Mouse (Mus musculus): ENCODE measurements around the gene Sdccag8. TPM values are rescaled to one million over a fixed set of nuclear protein-coding genes. Genes with fewer than 3 reads are reported as not detected.

Sdccag8 gene
- total and polyA plus RNA-seq, 2 experiments from 2014 or later, result 5.9 to 8.1 TPM

DNA sequence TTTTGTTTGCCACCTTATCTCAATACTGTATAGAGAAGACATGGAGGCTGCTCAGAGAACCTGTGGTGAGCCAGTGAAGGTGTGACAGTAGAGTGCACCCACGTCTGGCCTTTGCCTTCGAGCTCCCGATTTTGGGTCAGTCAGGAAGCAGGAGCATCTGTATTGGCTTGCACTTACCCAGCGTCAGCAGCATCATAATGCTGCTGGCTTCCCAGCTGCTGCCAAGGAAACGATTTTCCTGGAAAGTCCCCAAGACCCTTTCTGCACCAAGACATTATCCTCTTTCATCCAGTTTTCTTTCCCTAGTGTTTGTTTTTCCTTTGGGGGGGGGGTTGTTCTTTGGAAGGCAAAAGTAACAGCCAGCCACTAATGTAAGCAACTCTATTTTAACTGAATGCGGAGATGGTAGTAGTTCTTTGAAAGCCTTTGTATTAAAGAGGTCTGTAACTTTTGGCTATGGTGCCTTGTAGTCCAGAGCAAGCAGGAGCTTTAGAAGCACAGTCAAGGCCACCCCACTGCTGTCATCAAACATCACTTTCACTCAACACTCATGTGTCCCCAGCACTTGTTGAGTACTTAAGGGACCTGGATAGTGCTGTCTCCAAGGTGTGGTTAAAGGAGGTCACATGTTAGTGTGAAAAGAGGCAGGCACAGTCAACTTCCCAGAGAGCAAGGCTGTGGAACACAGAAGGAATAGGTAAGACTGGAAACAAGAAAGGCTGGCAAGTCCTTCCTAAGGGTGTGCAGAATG lies 172.7 kb downstream of the Sdccag8 start:
- TF ChIP-seq EP300 (IDR thresholded peaks at IDR 0.05; ENCODE audit: low read depth) (peak; percentile 80; the same call in 1 of the 2 replicates), CTCF (IDR thresholded peaks at IDR 0.05; ENCODE audit: low read depth) (no peak)
- Histone ChIP-seq H3K9ac (replicated peaks; ENCODE audit: low read depth, low read length) (no peak overlapping the region), H3K4me2 (ENCODE audit: low read depth, low read length) (no peak overlapping the region), H3K27ac (ENCODE audit: low read depth) (no peak overlapping the region; the same call in 1 of the 2 replicates), H3K9me3 (replicated peaks; ENCODE audit: control insufficient read depth, low read length) (no peaks in the 10 kb centered on the region), H3K36me3 (replicated peaks; ENCODE audit: control insufficient read depth, insufficient read depth, low read length) (no peaks in the 10 kb centered on the region), H3K27me3 (ENCODE audit: control insufficient read depth, insufficient read depth, low read length) (no peaks in the 10 kb centered on the region), H3K4me1 (ENCODE audit: control insufficient read depth, insufficient read depth) (peaks cover 26% of the 10 kb centered on the region), H3K4me3 (ENCODE audit: low read depth, low read length) (no peak overlapping the region)
- peak; percentile 68 for DNase-seq (ENCODE audit: low spot score)
- WGBS, result 26% methylated on average over 6 of the region's 6 CpGs
- ATAC-seq (ENCODE audit: insufficient read depth, low read depth), result peak; percentile 94

DNA sequence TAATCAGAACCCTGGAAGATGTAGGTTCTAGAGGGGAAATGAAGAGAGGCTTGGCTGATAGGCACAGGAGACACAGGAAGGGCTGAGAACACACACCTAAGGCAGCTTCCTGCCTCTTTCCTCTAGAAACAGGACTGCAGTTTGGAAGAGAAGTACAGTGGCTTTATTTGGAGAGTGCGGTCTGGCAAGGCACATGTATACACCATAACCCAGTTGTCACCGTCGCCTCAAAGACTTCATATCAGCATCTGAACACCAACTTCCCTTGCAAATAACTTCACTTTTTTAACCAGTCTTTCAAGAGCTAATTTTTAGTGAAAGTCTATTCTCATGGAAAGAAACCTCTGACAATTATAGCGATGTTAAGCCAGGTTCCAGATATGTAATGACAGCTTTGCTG lies 177.0 kb downstream of the Sdccag8 start:
- H3K4me2 ChIP-seq (ENCODE audit: low read depth, low read length), result no peak overlapping the region
- DNase-seq (ENCODE audit: low spot score) (no peak), ATAC-seq (ENCODE audit: insufficient read depth, low read depth) (no peak)
- H3K36me3 ChIP-seq (replicated peaks; ENCODE audit: control insufficient read depth, insufficient read depth, low read length), result no peaks in the 10 kb centered on the region
- no peak overlapping the region for H3K4me3 ChIP-seq (ENCODE audit: low read depth, low read length)
- peaks cover 22% of the 10 kb centered on the region for H3K4me1 ChIP-seq (ENCODE audit: control insufficient read depth, insufficient read depth)
- WGBS, result 86% methylated on average over 4 of the region's 4 CpGs
- no peak overlapping the region for H3K27ac ChIP-seq (ENCODE audit: low read depth)
- H3K27me3 ChIP-seq (ENCODE audit: control insufficient read depth, insufficient read depth, low read length), result no peaks in the 10 kb centered on the region
- H3K9me3 ChIP-seq (replicated peaks; ENCODE audit: control insufficient read depth, low read length), result no peaks in the 10 kb centered on the region
- TF ChIP-seq CTCF (IDR thresholded peaks at IDR 0.05; ENCODE audit: low read depth) (no peak), EP300 (IDR thresholded peaks at IDR 0.05; ENCODE audit: low read depth) (no peak)
- H3K9ac ChIP-seq (replicated peaks; ENCODE audit: low read depth, low read length), result no peak overlapping the region

DNA sequence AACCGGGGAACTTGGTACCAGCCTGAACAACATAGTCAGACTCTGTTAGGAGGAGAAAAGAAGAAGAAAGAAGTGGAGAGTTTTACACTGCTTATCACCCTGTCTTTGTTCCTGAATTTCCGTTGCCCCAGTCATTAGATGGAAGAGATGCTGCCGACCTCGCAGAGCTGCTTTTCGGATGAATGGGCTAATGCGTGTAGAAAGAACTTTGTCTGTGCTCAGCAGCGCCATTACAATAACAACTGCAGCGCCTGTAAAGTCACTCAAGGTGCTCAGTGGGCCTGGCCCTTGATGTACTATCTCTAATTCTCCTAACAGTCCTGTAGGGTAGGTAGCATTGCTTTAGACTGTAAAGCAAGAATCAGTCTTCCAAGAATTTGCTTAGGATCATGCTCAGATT lies 178.1 kb downstream of the Sdccag8 start:
- Histone ChIP-seq H3K36me3 (replicated peaks; ENCODE audit: control insufficient read depth, insufficient read depth, low read length) (no peaks in the 10 kb centered on the region), H3K27me3 (ENCODE audit: control insufficient read depth, insufficient read depth, low read length) (no peaks in the 10 kb centered on the region), H3K9me3 (replicated peaks; ENCODE audit: control insufficient read depth, low read length) (no peaks in the 10 kb centered on the region), H3K9ac (replicated peaks; ENCODE audit: low read depth, low read length) (no peak overlapping the region), H3K4me2 (ENCODE audit: low read depth, low read length) (no peak overlapping the region), H3K27ac (ENCODE audit: low read depth) (no peak overlapping the region), H3K4me3 (ENCODE audit: low read depth, low read length) (no peak overlapping the region), H3K4me1 (ENCODE audit: control insufficient read depth, insufficient read depth) (peaks cover 11% of the 10 kb centered on the region)
- DNase-seq (ENCODE audit: low spot score), result no peak
- no peak for TF ChIP-seq EP300 (IDR thresholded peaks at IDR 0.05; ENCODE audit: low read depth)
- no peak for TF ChIP-seq CTCF (IDR thresholded peaks at IDR 0.05; ENCODE audit: low read depth)
- whole genome bisulfite sequencing, result 91% methylated on average over 8 of the region's 8 CpGs
- ATAC-seq (ENCODE audit: insufficient read depth, low read depth), result no peak

DNA sequence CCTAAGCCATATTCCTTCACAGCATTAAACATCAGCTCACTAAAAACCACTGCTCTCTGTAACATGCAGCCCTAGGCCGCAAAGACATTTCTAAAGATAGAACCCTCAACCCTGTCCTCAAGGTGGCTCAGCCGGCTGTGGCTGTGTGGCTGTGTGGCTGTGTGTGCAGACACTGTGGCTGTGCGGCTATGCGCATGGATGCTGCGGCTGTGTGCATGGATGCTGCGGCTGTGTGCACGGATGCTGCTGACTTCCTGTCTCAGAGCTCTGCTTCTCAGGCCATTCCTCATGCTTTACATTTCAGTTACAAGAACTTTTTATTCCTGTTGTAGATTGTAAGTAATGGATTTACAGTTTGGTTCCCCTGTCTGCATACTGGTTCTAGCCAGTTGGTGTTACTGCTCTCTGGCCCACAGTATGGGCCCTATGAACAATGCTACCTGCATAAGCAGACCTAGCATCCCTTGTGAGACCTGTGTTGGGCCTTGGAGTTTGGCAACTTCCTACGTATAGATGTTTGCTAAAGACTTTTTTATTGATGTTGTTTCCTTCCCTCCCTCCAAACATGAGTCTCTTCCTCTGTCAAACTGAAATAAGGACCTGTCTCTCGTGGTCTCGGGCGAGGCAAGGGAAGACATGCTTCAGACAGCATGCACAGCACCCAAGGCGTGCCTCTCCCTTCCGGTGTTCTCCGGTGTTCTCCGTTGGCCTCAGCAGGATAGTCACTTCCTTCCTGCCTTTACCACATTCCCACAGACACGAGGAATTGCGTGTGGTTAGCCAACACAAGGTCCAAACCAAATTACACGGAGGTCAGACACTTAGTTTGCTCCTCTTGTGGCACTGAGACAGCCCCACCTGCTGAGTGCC lies 178.9 kb downstream of the Sdccag8 start:
- no peak for ATAC-seq (ENCODE audit: insufficient read depth, low read depth)

DNA sequence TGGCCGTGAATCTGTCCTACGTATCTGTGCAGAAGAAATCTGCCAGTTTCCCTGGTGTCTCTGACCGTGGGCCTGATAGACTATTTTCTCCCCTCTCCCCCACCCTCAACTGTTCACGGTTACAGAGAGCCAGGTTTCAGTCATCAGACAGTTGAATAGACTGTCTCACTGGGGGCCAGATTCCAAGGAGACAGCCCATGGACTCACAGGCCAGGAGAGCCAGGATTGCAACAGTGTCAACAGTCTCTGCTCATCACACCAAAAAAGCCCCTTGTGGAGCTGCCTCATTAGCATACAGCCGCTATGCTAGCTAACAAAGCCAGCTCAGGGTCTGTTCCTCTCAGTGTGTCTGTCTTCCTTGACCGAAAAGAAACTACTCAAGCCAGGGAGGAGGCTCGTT lies 179.6 kb downstream of the Sdccag8 start:
- WGBS, result 55% methylated on average over 7 of the region's 7 CpGs
- H3K27me3 ChIP-seq (ENCODE audit: control insufficient read depth, insufficient read depth, low read length), result no peaks in the 10 kb centered on the region
- no peaks in the 10 kb centered on the region for H3K36me3 ChIP-seq (replicated peaks; ENCODE audit: control insufficient read depth, insufficient read depth, low read length)
- ATAC-seq (ENCODE audit: insufficient read depth, low read depth) (no peak), DNase-seq (ENCODE audit: low spot score) (no peak)
- no peak overlapping the region for H3K4me2 ChIP-seq (ENCODE audit: low read depth, low read length)
- TF ChIP-seq CTCF (IDR thresholded peaks at IDR 0.05; ENCODE audit: low read depth), result no peak
- no peak for TF ChIP-seq EP300 (IDR thresholded peaks at IDR 0.05; ENCODE audit: low read depth)
- H3K4me3 ChIP-seq (ENCODE audit: low read depth, low read length), result no peak overlapping the region
- no peak overlapping the region for H3K9ac ChIP-seq (replicated peaks; ENCODE audit: low read depth, low read length)
- no peaks in the 10 kb centered on the region for H3K9me3 ChIP-seq (replicated peaks; ENCODE audit: control insufficient read depth, low read length)
- H3K27ac ChIP-seq (ENCODE audit: low read depth), result no peak overlapping the region
- peaks cover 6% of the 10 kb centered on the region for H3K4me1 ChIP-seq (ENCODE audit: control insufficient read depth, insufficient read depth)

More for the DNA sequence above, 178.9 kb downstream of the Sdccag8 start:
- H3K27me3 ChIP-seq (ENCODE audit: control insufficient read depth, insufficient read depth, low read length), result no peaks in the 10 kb centered on the region
- no peak for TF ChIP-seq CTCF (IDR thresholded peaks at IDR 0.05; ENCODE audit: low read depth)
- no peak for TF ChIP-seq EP300 (IDR thresholded peaks at IDR 0.05; ENCODE audit: low read depth)
- no peaks in the 10 kb centered on the region for H3K36me3 ChIP-seq (replicated peaks; ENCODE audit: control insufficient read depth, insufficient read depth, low read length)
- no peak overlapping the region for H3K9ac ChIP-seq (replicated peaks; ENCODE audit: low read depth, low read length)
- peaks cover 6% of the 10 kb centered on the region for H3K4me1 ChIP-seq (ENCODE audit: control insufficient read depth, insufficient read depth)
- WGBS, result 68% methylated on average over 18 of the region's 18 CpGs
- H3K4me3 ChIP-seq (ENCODE audit: low read depth, low read length), result no peak overlapping the region
- H3K9me3 ChIP-seq (replicated peaks; ENCODE audit: control insufficient read depth, low read length), result no peaks in the 10 kb centered on the region
- H3K4me2 ChIP-seq (ENCODE audit: low read depth, low read length), result no peak overlapping the region
- H3K27ac ChIP-seq (ENCODE audit: low read depth), result no peak overlapping the region
- no peak for DNase-seq (ENCODE audit: low spot score)

Data from heart, postnatal 0 days (tissue).